Mouse (Mus musculus): ENCODE data around the gene Nubpl. TPM values are rescaled to one million over a fixed set of nuclear protein-coding genes. Genes with fewer than 3 reads are reported as not detected.

Gene Nubpl
- polyA plus RNA-seq, 1 experiment = 20.3 TPM

DNA sequence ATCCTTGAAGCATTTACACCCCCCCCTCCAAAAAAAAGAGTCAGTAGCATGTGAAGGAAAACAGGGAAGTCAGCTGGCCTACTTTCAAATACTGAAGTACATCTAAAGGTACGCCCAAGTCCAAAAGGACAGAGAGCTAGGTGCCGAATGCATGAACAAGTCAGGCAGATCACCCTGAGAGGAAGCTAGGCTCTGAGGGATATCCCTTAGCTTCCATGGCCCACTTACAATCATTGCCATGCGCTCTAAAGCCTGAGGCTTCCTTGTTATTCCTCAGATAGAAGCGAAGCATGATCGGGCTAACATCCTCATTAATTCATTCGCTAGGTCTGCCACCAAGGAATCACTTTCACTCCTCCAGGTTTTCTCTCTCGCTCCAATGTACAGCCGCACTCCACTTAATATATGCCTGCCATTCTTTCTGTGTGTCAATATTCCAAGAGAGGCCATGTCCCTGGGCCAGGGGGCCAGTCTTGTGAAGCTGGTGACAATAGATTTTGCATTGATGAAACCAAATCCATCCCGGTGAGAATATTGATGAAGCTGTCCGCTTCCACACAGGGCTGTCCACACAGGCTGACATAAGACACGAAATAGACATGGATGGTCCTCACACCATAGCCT is 237.7 kb downstream of the Nubpl start:
- Histone ChIP-seq H3K27me3 (ENCODE audit: control insufficient read depth, insufficient read depth, low read length, poor library complexity, severe bottlenecking) (no peaks in the 10 kb centered on the region), H3K4me1 (ENCODE audit: control insufficient read depth, insufficient read depth, low read length) (no peaks in the 10 kb centered on the region), H3K4me3 (ENCODE audit: low read depth, low read length) (no peak overlapping the region), H3K9ac (ENCODE audit: low read depth, poor library complexity, severe bottlenecking) (no peak overlapping the region), H3K36me3 (ENCODE audit: control insufficient read depth, insufficient read depth, low read length, poor library complexity, severe bottlenecking) (no peaks in the 10 kb centered on the region), H3K9me3 (replicated peaks; ENCODE audit: control insufficient read depth, insufficient read depth, low read length, poor library complexity, severe bottlenecking) (no peaks in the 10 kb centered on the region), H3K27ac (ENCODE audit: insufficient read depth, low read length) (no peak overlapping the region)
- TF ChIP-seq CTCF (IDR thresholded peaks at IDR 0.05; ENCODE audit: low read depth, low read length) (no peak), POLR2A (IDR thresholded peaks at IDR 0.05; ENCODE audit: insufficient read depth, low read length) (no peak), EP300 (IDR thresholded peaks at IDR 0.05; ENCODE audit: insufficient read depth, low read depth, low read length) (no peak)

GRCm38 (mm10) chr12:52338136-52338753 is 240.7 kb downstream of the Nubpl start:
- no peak overlapping the region for H3K4me3 ChIP-seq (ENCODE audit: low read depth, low read length)
- no peak overlapping the region for H3K9ac ChIP-seq (ENCODE audit: low read depth, poor library complexity, severe bottlenecking)
- no peaks in the 10 kb centered on the region for H3K4me1 ChIP-seq (ENCODE audit: control insufficient read depth, insufficient read depth, low read length)
- H3K9me3 ChIP-seq (replicated peaks; ENCODE audit: control insufficient read depth, insufficient read depth, low read length, poor library complexity, severe bottlenecking) = no peaks in the 10 kb centered on the region
- TF ChIP-seq CTCF (IDR thresholded peaks at IDR 0.05; ENCODE audit: low read depth, low read length) (no peak), POLR2A (IDR thresholded peaks at IDR 0.05; ENCODE audit: insufficient read depth, low read length) (no peak), EP300 (IDR thresholded peaks at IDR 0.05; ENCODE audit: insufficient read depth, low read depth, low read length) (no peak)
- H3K27me3 ChIP-seq (ENCODE audit: control insufficient read depth, insufficient read depth, low read length, poor library complexity, severe bottlenecking) = no peaks in the 10 kb centered on the region
- no peak overlapping the region for H3K27ac ChIP-seq (ENCODE audit: insufficient read depth, low read length)
- H3K36me3 ChIP-seq (ENCODE audit: control insufficient read depth, insufficient read depth, low read length, poor library complexity, severe bottlenecking) = no peaks in the 10 kb centered on the region

- Histone ChIP-seq H3K9ac (ENCODE audit: low read depth, poor library complexity, severe bottlenecking) (no peak overlapping the region), H3K9me3 (replicated peaks; ENCODE audit: control insufficient read depth, insufficient read depth, low read length, poor library complexity, severe bottlenecking) (no peaks in the 10 kb centered on the region), H3K27me3 (ENCODE audit: control insufficient read depth, insufficient read depth, low read length, poor library complexity, severe bottlenecking) (no peaks in the 10 kb centered on the region), H3K36me3 (ENCODE audit: control insufficient read depth, insufficient read depth, low read length, poor library complexity, severe bottlenecking) (no peaks in the 10 kb centered on the region), H3K4me1 (ENCODE audit: control insufficient read depth, insufficient read depth, low read length) (no peaks in the 10 kb centered on the region), H3K27ac (ENCODE audit: insufficient read depth, low read length) (no peak overlapping the region), H3K4me3 (ENCODE audit: low read depth, low read length) (no peak overlapping the region)
- TF ChIP-seq EP300 (IDR thresholded peaks at IDR 0.05; ENCODE audit: insufficient read depth, low read depth, low read length) (no peak), POLR2A (IDR thresholded peaks at IDR 0.05; ENCODE audit: insufficient read depth, low read length) (no peak), CTCF (IDR thresholded peaks at IDR 0.05; ENCODE audit: low read depth, low read length) (no peak)
These were observed 249.1 kb downstream of the Nubpl start for GRCm38 (mm10) chr12:52346611-52347010.

DNA sequence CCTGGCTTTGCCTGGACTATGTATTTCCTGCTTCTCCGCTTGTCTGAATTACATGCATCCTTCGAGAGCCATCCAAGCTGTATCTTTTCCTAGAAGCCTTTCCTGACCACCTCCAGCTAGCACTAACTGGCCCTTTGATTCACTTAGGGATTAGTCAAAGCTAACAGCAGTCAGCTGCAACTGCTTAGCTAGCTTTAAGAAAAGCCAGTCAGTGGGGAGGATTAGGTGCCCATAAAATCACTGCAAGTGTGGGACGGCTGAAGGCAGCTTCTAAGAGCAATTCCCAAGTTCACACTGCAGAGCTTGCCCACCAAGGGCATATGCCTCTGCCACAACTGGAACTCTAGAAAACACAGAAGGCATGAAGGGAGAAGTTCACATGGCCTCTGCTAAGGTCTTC is 252.7 kb downstream of the Nubpl start:
- Histone ChIP-seq H3K4me1 (ENCODE audit: control insufficient read depth, insufficient read depth, low read length) (no peaks in the 10 kb centered on the region), H3K9ac (ENCODE audit: low read depth, poor library complexity, severe bottlenecking) (no peak overlapping the region), H3K27me3 (ENCODE audit: control insufficient read depth, insufficient read depth, low read length, poor library complexity, severe bottlenecking) (no peaks in the 10 kb centered on the region), H3K36me3 (ENCODE audit: control insufficient read depth, insufficient read depth, low read length, poor library complexity, severe bottlenecking) (no peaks in the 10 kb centered on the region), H3K27ac (ENCODE audit: insufficient read depth, low read length) (no peak overlapping the region), H3K9me3 (replicated peaks; ENCODE audit: control insufficient read depth, insufficient read depth, low read length, poor library complexity, severe bottlenecking) (no peaks in the 10 kb centered on the region), H3K4me3 (ENCODE audit: low read depth, low read length) (no peak overlapping the region)
- TF ChIP-seq CTCF (IDR thresholded peaks at IDR 0.05; ENCODE audit: low read depth, low read length) (no peak), POLR2A (IDR thresholded peaks at IDR 0.05; ENCODE audit: insufficient read depth, low read length) (no peak), EP300 (IDR thresholded peaks at IDR 0.05; ENCODE audit: insufficient read depth, low read depth, low read length) (no peak)

- Histone ChIP-seq H3K36me3 (ENCODE audit: control insufficient read depth, insufficient read depth, low read length, poor library complexity, severe bottlenecking) (no peaks in the 10 kb centered on the region), H3K27me3 (ENCODE audit: control insufficient read depth, insufficient read depth, low read length, poor library complexity, severe bottlenecking) (no peaks in the 10 kb centered on the region), H3K4me3 (ENCODE audit: low read depth, low read length) (no peak overlapping the region), H3K27ac (ENCODE audit: insufficient read depth, low read length) (no peak overlapping the region), H3K4me1 (ENCODE audit: control insufficient read depth, insufficient read depth, low read length) (no peaks in the 10 kb centered on the region), H3K9ac (ENCODE audit: low read depth, poor library complexity, severe bottlenecking) (no peak overlapping the region), H3K9me3 (replicated peaks; ENCODE audit: control insufficient read depth, insufficient read depth, low read length, poor library complexity, severe bottlenecking) (no peaks in the 10 kb centered on the region)
- TF ChIP-seq CTCF (IDR thresholded peaks at IDR 0.05; ENCODE audit: low read depth, low read length) (no peak), EP300 (IDR thresholded peaks at IDR 0.05; ENCODE audit: insufficient read depth, low read depth, low read length) (no peak), POLR2A (IDR thresholded peaks at IDR 0.05; ENCODE audit: insufficient read depth, low read length) (no peak)
These were observed 261.9 kb downstream of the Nubpl start for GRCm38 (mm10) chr12:52359484-52359883.

DNA sequence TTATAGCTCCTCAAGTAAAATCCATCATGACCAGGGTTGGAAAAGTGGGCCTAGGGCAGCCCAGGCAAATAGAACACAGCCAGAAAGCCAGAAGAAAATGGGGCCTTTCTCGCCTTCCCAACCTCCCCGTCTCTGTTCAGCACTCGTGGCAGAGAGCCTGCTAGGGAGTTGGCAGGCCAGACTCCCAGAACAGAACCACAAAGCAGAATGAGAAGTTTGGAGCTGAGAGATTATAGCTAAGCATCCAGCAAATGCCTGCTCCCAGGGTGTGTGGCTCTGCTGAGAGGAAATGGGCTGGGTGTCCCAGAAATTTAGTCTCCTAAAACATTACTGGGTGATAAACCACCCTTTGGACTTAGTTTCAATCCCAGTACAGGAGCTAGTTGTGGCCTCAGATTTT is 262.6 kb downstream of the Nubpl start:
- Histone ChIP-seq H3K9me3 (replicated peaks; ENCODE audit: control insufficient read depth, insufficient read depth, low read length, poor library complexity, severe bottlenecking) (no peaks in the 10 kb centered on the region), H3K27me3 (ENCODE audit: control insufficient read depth, insufficient read depth, low read length, poor library complexity, severe bottlenecking) (no peaks in the 10 kb centered on the region), H3K4me1 (ENCODE audit: control insufficient read depth, insufficient read depth, low read length) (no peaks in the 10 kb centered on the region), H3K9ac (ENCODE audit: low read depth, poor library complexity, severe bottlenecking) (no peak overlapping the region), H3K4me3 (ENCODE audit: low read depth, low read length) (no peak overlapping the region), H3K36me3 (ENCODE audit: control insufficient read depth, insufficient read depth, low read length, poor library complexity, severe bottlenecking) (no peaks in the 10 kb centered on the region), H3K27ac (ENCODE audit: insufficient read depth, low read length) (no peak overlapping the region)
- TF ChIP-seq POLR2A (IDR thresholded peaks at IDR 0.05; ENCODE audit: insufficient read depth, low read length) (no peak), CTCF (IDR thresholded peaks at IDR 0.05; ENCODE audit: low read depth, low read length) (no peak), EP300 (IDR thresholded peaks at IDR 0.05; ENCODE audit: insufficient read depth, low read depth, low read length) (no peak)

All from ES-Bruce4 (cell line).